Mouse (Mus musculus): ENCODE measurements around the gene Igf2r. TPM values are rescaled to one million over a fixed set of nuclear protein-coding genes. Genes with fewer than 3 reads are reported as not detected.

The Igf2r gene
- polyA plus RNA-seq, 1 experiment from 2014 or later: 121 TPM

GRCm38 (mm10) chr17:12744071-12744470, 25.4 kb downstream of the Igf2r start:
- Histone ChIP-seq H3K27me3 (no peaks in the 10 kb centered on the region), H3K36me3 (peaks cover 78% of the 10 kb centered on the region), H3K9me3 (replicated peaks) (peaks cover 3% of the 10 kb centered on the region; the same call in 1 of the 2 replicates), H3K4me3 (peak overlapping the region; percentile 69), H3K4me1 (replicated peaks) (peaks cover 77% of the 10 kb centered on the region), H3K27ac (peak overlapping the region; percentile 96), H3K4me2 (peak overlapping the region; percentile 60), H3K9ac (no peak overlapping the region)
- WGBS: 24% methylated on average over 1 of the region's 1 CpGs
- no peak for ATAC-seq (replicated peaks; ENCODE audit: insufficient number of reproducible peaks, insufficient read depth, low FRiP score, low read depth)

GRCm38 (mm10) chr17:12742151-12742908, 27.1 kb downstream of the Igf2r start:
- no peaks in the 10 kb centered on the region for H3K27me3 ChIP-seq
- peak overlapping the region; percentile 60 for H3K4me2 ChIP-seq
- H3K27ac ChIP-seq: peak overlapping the region; percentile 96
- peaks cover 3% of the 10 kb centered on the region; the same call in 1 of the 2 replicates for H3K9me3 ChIP-seq (replicated peaks)
- peak overlapping the region; percentile 77 for H3K9ac ChIP-seq
- peaks cover 77% of the 10 kb centered on the region for H3K4me1 ChIP-seq (replicated peaks)
- peaks cover 63% of the 10 kb centered on the region for H3K36me3 ChIP-seq
- WGBS: 56% methylated on average over 38 of the region's 38 CpGs
- no peak for ATAC-seq (replicated peaks; ENCODE audit: insufficient number of reproducible peaks, insufficient read depth, low FRiP score, low read depth)
- peak overlapping the region; percentile 69 for H3K4me3 ChIP-seq

GRCm38 (mm10) chr17:12741218-12741968, 28.1 kb downstream of the Igf2r start:
- no peaks in the 10 kb centered on the region for H3K27me3 ChIP-seq
- peaks cover 80% of the 10 kb centered on the region for H3K4me1 ChIP-seq (replicated peaks)
- H3K4me2 ChIP-seq: peak overlapping the region; percentile 60
- WGBS: 42% methylated on average over 41 of the region's 45 CpGs
- H3K4me3 ChIP-seq: peak overlapping the region; percentile 69
- ATAC-seq (replicated peaks; ENCODE audit: insufficient number of reproducible peaks, insufficient read depth, low FRiP score, low read depth): peak; percentile 85
- H3K27ac ChIP-seq: peak overlapping the region; percentile 96
- H3K36me3 ChIP-seq: peaks cover 65% of the 10 kb centered on the region
- peak overlapping the region; percentile 77 for H3K9ac ChIP-seq
- peaks cover 3% of the 10 kb centered on the region; the same call in 1 of the 2 replicates for H3K9me3 ChIP-seq (replicated peaks)

- H3K27me3 ChIP-seq: no peaks in the 10 kb centered on the region
- 0 out of 2 replicates have a peak overlapping the region, but pooled peaks have one; percentile 69 for H3K4me3 ChIP-seq
- H3K27ac ChIP-seq: peak overlapping the region; percentile 96
- peak; percentile 32 for ATAC-seq (replicated peaks; ENCODE audit: insufficient number of reproducible peaks, insufficient read depth, low FRiP score, low read depth)
- H3K9ac ChIP-seq: no peak overlapping the region
- peaks cover 3% of the 10 kb centered on the region; the same call in 1 of the 2 replicates for H3K9me3 ChIP-seq (replicated peaks)
- 10% methylated on average over 2 of the region's 2 CpGs for WGBS
- peaks cover 58% of the 10 kb centered on the region for H3K36me3 ChIP-seq
- peaks cover 80% of the 10 kb centered on the region for H3K4me1 ChIP-seq (replicated peaks)
- peak overlapping the region; percentile 60 for H3K4me2 ChIP-seq
These were observed 29.1 kb downstream of the Igf2r start for GRCm38 (mm10) chr17:12740317-12740716.

GRCm38 (mm10) chr17:12739516-12739915, 29.9 kb downstream of the Igf2r start:
- ATAC-seq (replicated peaks; ENCODE audit: insufficient number of reproducible peaks, insufficient read depth, low FRiP score, low read depth): no peak
- Histone ChIP-seq H3K27ac (peak overlapping the region; percentile 96), H3K9ac (0 out of 2 replicates have a peak overlapping the region, but pooled peaks have one; percentile 7), H3K4me3 (no peak overlapping the region), H3K9me3 (replicated peaks) (peaks cover 3% of the 10 kb centered on the region; the same call in 1 of the 2 replicates), H3K27me3 (no peaks in the 10 kb centered on the region), H3K36me3 (peaks cover 53% of the 10 kb centered on the region), H3K4me1 (replicated peaks) (peaks cover 77% of the 10 kb centered on the region), H3K4me2 (peak overlapping the region; percentile 60)
- 26% methylated on average over 4 of the region's 4 CpGs for WGBS

- H3K9ac ChIP-seq: peak overlapping the region; percentile 23
- ATAC-seq (replicated peaks; ENCODE audit: insufficient number of reproducible peaks, insufficient read depth, low FRiP score, low read depth): no peak
- H3K4me1 ChIP-seq (replicated peaks): peaks cover 80% of the 10 kb centered on the region
- peak overlapping the region; percentile 96 for H3K27ac ChIP-seq
- no peak overlapping the region for H3K4me3 ChIP-seq
- H3K9me3 ChIP-seq (replicated peaks): peaks cover 3% of the 10 kb centered on the region; the same call in 1 of the 2 replicates
- 14% methylated on average over 1 of the region's 1 CpGs for WGBS
- peaks cover 47% of the 10 kb centered on the region for H3K36me3 ChIP-seq
- no peaks in the 10 kb centered on the region for H3K27me3 ChIP-seq
- H3K4me2 ChIP-seq: no peak overlapping the region
These were observed 31.5 kb downstream of the Igf2r start for GRCm38 (mm10) chr17:12737934-12738333.

- no peaks in the 10 kb centered on the region for H3K27me3 ChIP-seq
- ATAC-seq (replicated peaks; ENCODE audit: insufficient number of reproducible peaks, insufficient read depth, low FRiP score, low read depth): peak; percentile 21; the same call in 1 of the 2 replicates
- peak overlapping the region; percentile 31 for H3K4me2 ChIP-seq
- 31% methylated on average over 12 of the region's 12 CpGs for WGBS
- peaks cover 77% of the 10 kb centered on the region for H3K4me1 ChIP-seq (replicated peaks)
- peak overlapping the region; percentile 23; the same call in 1 of the 2 replicates for H3K4me3 ChIP-seq
- peaks cover 43% of the 10 kb centered on the region for H3K36me3 ChIP-seq
- H3K9me3 ChIP-seq (replicated peaks): no peaks in the 10 kb centered on the region
- 0 out of 2 replicates have a peak overlapping the region, but pooled peaks have one; percentile 12 for H3K9ac ChIP-seq
- peak overlapping the region; percentile 81 for H3K27ac ChIP-seq
These were observed 35.1 kb downstream of the Igf2r start for GRCm38 (mm10) chr17:12734205-12734857.

- Histone ChIP-seq H3K4me2 (peak overlapping the region; percentile 31; the same call in 1 of the 2 replicates), H3K9me3 (replicated peaks) (no peaks in the 10 kb centered on the region), H3K9ac (no peak overlapping the region), H3K27me3 (no peaks in the 10 kb centered on the region), H3K36me3 (peaks cover 49% of the 10 kb centered on the region), H3K4me1 (replicated peaks) (peaks cover 73% of the 10 kb centered on the region), H3K27ac (peak overlapping the region; percentile 81), H3K4me3 (no peak overlapping the region; the same call in 1 of the 2 replicates)
- 62% methylated on average over 6 of the region's 6 CpGs for WGBS
- ATAC-seq (replicated peaks; ENCODE audit: insufficient number of reproducible peaks, insufficient read depth, low FRiP score, low read depth): no peak
These were observed 36.3 kb downstream of the Igf2r start for GRCm38 (mm10) chr17:12733128-12733527.

GRCm38 (mm10) chr17:12728536-12728935, 40.9 kb downstream of the Igf2r start:
- peak overlapping the region; percentile 25 for H3K27ac ChIP-seq
- H3K36me3 ChIP-seq: peaks cover 39% of the 10 kb centered on the region
- no peak overlapping the region for H3K9ac ChIP-seq
- H3K4me2 ChIP-seq: no peak overlapping the region
- H3K27me3 ChIP-seq: no peaks in the 10 kb centered on the region
- no peak for ATAC-seq (replicated peaks; ENCODE audit: insufficient number of reproducible peaks, insufficient read depth, low FRiP score, low read depth)
- no peak overlapping the region for H3K4me3 ChIP-seq
- no peaks in the 10 kb centered on the region for H3K9me3 ChIP-seq (replicated peaks)
- peaks cover 74% of the 10 kb centered on the region for H3K4me1 ChIP-seq (replicated peaks)
- 34% methylated on average over 1 of the region's 1 CpGs for WGBS

- Histone ChIP-seq H3K9ac (no peak overlapping the region), H3K9me3 (replicated peaks) (no peaks in the 10 kb centered on the region), H3K4me3 (no peak overlapping the region), H3K27me3 (no peaks in the 10 kb centered on the region), H3K36me3 (peaks cover 39% of the 10 kb centered on the region), H3K4me2 (no peak overlapping the region), H3K4me1 (replicated peaks) (peaks cover 73% of the 10 kb centered on the region), H3K27ac (peak overlapping the region; percentile 83)
- 71% methylated on average over 3 of the region's 3 CpGs for WGBS
- no peak for ATAC-seq (replicated peaks; ENCODE audit: insufficient number of reproducible peaks, insufficient read depth, low FRiP score, low read depth)
These were observed 41.7 kb downstream of the Igf2r start for GRCm38 (mm10) chr17:12727748-12728147.

GRCm38 (mm10) chr17:12725871-12726270, 43.6 kb downstream of the Igf2r start:
- Histone ChIP-seq H3K9ac (no peak overlapping the region), H3K27me3 (no peaks in the 10 kb centered on the region), H3K27ac (peak overlapping the region; percentile 83), H3K9me3 (replicated peaks) (no peaks in the 10 kb centered on the region), H3K4me1 (replicated peaks) (peaks cover 84% of the 10 kb centered on the region), H3K4me3 (no peak overlapping the region), H3K36me3 (peaks cover 38% of the 10 kb centered on the region), H3K4me2 (no peak overlapping the region)
- peak; percentile 11; the same call in 1 of the 2 replicates for ATAC-seq (replicated peaks; ENCODE audit: insufficient number of reproducible peaks, insufficient read depth, low FRiP score, low read depth)
- 12% methylated on average over 4 of the region's 4 CpGs for WGBS

All from heart, embryonic 15.5 days (tissue).